Mouse (Mus musculus) hindbrain, embryonic 16.5 days (tissue): ENCODE measurements around the gene Dpf2. TPM values are rescaled to one million over a fixed set of nuclear protein-coding genes. Genes with fewer than 3 reads are reported as not detected.

Experiments used
- ATAC-seq: fragments of 200-750 bp; cut with Nextera tagmentation; 2 replicates; pipeline ENCODE4 v1.8.0; 2017; ENCODE audit warnings: moderate TSS enrichment, moderate library complexity
- H3K27ac ChIP-seq: fragments of 300-500 bp; sonication (generic); 2 replicates; pipeline ENCODE4 v1.5.1; 2014; ENCODE audit warnings: low read depth, mild to moderate bottlenecking, control low read depth, low read length, moderate library complexity
- H3K27me3 ChIP-seq: fragments of 300-500 bp; sonication (generic); replicated peaks from 2 replicates; pipeline ENCODE4 v1.6.1; 2014; ENCODE audit warnings: low read length; ENCODE audit not compliant: control insufficient read depth, insufficient read depth
- H3K36me3 ChIP-seq: fragments of 300-500 bp; sonication (generic); 2 replicates; pipeline ENCODE4 v1.6.1; 2014; ENCODE audit warnings: mild to moderate bottlenecking, low read length, moderate library complexity, mixed read lengths; ENCODE audit not compliant: control insufficient read depth, insufficient read depth
- H3K4me1 ChIP-seq: fragments of 300-500 bp; sonication (generic); 2 replicates; pipeline ENCODE4 v1.6.1; 2014; ENCODE audit warnings: low read depth, low read length; ENCODE audit not compliant: control insufficient read depth, insufficient read depth
- H3K4me2 ChIP-seq: fragments of 300-500 bp; sonication (generic); 2 replicates; pipeline ENCODE4 v1.6.1; 2014; ENCODE audit warnings: mild to moderate bottlenecking, low read length, control low read depth, moderate library complexity
- H3K4me3 ChIP-seq: fragments of 300-500 bp; sonication (generic); 2 replicates; pipeline ENCODE4 v1.5.1; 2014; ENCODE audit warnings: mild to moderate bottlenecking, low read length, control low read depth, moderate library complexity
- H3K9ac ChIP-seq: fragments of 300-500 bp; sonication (generic); 2 replicates; pipeline ENCODE4 v1.6.1; 2014; ENCODE audit warnings: low read depth, mild to moderate bottlenecking, control low read depth, low read length, moderate library complexity
- H3K9me3 ChIP-seq: fragments of 300-500 bp; sonication (generic); 2 replicates; pipeline ENCODE4 v1.6.1; 2014; ENCODE audit warnings: mild to moderate bottlenecking, low read length, moderate library complexity; ENCODE audit not compliant: control insufficient read depth
- WGBS: fragments of 180-500 bp; shearing (Covaris S2); extraction: QIAGEN DNeasy Blood & Tissue Kit; methylation state at CpG from one replicate; pipeline ENCODE4 v1.1.7; 2014; 5-methylcytosine and 5-hydroxymethylcytosine counted together
- polyA plus RNA-seq: library from polyadenylated mRNA; unstranded; fragments of >200 nt; fragmentation: Nextera tagmentation; extraction: Ambion mirVana; gene quantifications from 2 replicates; pipeline ENCODE4 v1.2.1, GENCODE M21; 2015

The Dpf2 gene
- 94.0 and 117 TPM in 2 replicates for polyA plus RNA-seq

DNA sequence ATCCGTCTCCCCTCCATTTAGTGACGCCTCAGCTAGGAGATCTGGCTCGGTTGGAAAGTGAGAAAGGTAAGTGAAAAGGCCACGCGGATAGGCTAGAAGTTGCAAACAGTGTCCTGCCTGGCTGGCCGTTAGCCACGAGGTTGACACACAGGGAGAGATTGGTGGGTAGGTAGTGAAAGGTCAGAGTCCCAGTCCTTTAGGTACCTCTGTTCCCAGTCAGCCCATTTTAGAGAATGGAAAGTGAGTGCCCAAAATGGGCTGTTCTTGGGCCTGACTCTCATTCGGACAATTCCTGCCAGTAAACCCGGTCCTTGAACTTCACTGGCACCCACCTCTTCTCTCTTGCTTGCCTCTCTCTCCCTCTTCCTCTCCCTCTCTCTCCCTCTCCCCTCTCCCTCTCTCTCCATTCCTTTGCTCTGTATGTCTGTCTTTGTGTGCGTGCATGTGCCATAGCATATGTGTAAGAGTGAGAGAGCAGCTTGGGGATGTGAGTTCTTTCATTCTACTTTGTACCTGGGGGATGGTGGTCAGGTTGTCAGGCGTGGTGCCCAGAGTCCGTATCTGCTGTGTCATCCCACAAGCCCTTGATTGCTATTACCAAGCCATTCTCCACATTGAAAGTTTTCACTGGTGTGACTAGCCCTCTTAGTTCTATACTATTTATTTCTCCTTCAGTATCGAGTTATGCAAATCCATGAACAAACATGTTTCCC lies at the start of gene Dpf2:
Gene Dpf2, minus strand, starts transcription at position 4 of the 713 bp plus-strand sequence.
- ATAC-seq = peak; percentile 6; the same call in 1 of the 2 replicates
- H3K4me1 ChIP-seq = peaks cover 30% of the 10 kb centered on the region
- H3K4me3 ChIP-seq = peak within 1 kb of the TSS; percentile 71
- H3K27ac ChIP-seq = peak within 1 kb of the TSS; percentile 84
- peaks cover 13% of the 10 kb centered on the region for H3K36me3 ChIP-seq
- no peaks in the 10 kb centered on the region for H3K9me3 ChIP-seq
- peak within 1 kb of the TSS; percentile 87 for H3K4me2 ChIP-seq
- 23% methylated on average over 13 of the region's 13 CpGs for WGBS
- peak within 1 kb of the TSS; percentile 81 for H3K9ac ChIP-seq
- no peaks in the 10 kb centered on the region for H3K27me3 ChIP-seq

DNA sequence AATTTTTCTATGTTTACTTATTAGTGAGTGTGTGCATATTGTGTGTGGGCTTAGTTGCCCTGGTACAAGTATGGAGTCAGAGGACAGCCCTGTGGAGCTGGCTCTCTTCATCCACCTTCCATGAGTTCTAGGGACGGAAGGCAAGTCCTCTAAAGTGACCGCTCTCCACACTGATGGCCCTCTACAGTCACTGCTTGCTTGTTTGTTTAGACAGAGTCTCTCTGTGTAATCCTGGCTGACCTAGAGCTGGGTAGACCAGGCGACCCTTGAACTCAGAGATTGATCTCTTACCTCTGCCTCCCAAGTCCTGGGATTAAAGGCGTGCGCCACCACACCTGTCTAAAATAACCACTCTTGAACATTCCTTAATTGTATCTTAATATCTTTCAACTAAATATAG lies 44.6 kb upstream of the Dpf2 start:
- no peak overlapping the region for H3K4me3 ChIP-seq
- WGBS = 90% methylated on average over 5 of the region's 5 CpGs
- peaks cover 2% of the 10 kb centered on the region; the same call in 1 of the 2 replicates for H3K4me1 ChIP-seq
- ATAC-seq = no peak
- H3K9me3 ChIP-seq = no peaks in the 10 kb centered on the region
- H3K27me3 ChIP-seq = no peaks in the 10 kb centered on the region
- H3K9ac ChIP-seq = no peak overlapping the region
- no peak overlapping the region for H3K4me2 ChIP-seq
- no peak overlapping the region for H3K27ac ChIP-seq
- H3K36me3 ChIP-seq = 0 out of 2 replicates have a peak, but pooled peaks cover 2% of the 10 kb centered on the region

- 30% methylated on average over 3 of the region's 3 CpGs for WGBS
- H3K36me3 ChIP-seq = 0 out of 2 replicates have a peak, but pooled peaks cover 2% of the 10 kb centered on the region
These were observed 43.9 kb upstream of the Dpf2 start for GRCm38 (mm10) chr19:5956685-5957084.

GRCm38 (mm10) chr19:5955704-5956670 lies 43.2 kb upstream of the Dpf2 start:
- H3K4me1 ChIP-seq = no peaks in the 10 kb centered on the region
- no peak overlapping the region for H3K4me2 ChIP-seq
- no peaks in the 10 kb centered on the region for H3K27me3 ChIP-seq
- H3K27ac ChIP-seq = no peak overlapping the region
- H3K36me3 ChIP-seq = 0 out of 2 replicates have a peak, but pooled peaks cover 2% of the 10 kb centered on the region
- H3K4me3 ChIP-seq = no peak overlapping the region
- H3K9ac ChIP-seq = no peak overlapping the region
- no peaks in the 10 kb centered on the region for H3K9me3 ChIP-seq
- no peak for ATAC-seq
- WGBS = 82% methylated on average over 28 of the region's 28 CpGs

More at GRCm38 (mm10) chr19:5956685-5957084, 43.9 kb upstream of the Dpf2 start:
- Histone ChIP-seq H3K9ac (no peak overlapping the region), H3K27ac (no peak overlapping the region), H3K4me3 (no peak overlapping the region), H3K27me3 (no peaks in the 10 kb centered on the region), H3K4me2 (no peak overlapping the region), H3K4me1 (no peaks in the 10 kb centered on the region), H3K9me3 (no peaks in the 10 kb centered on the region)
- ATAC-seq = peak; percentile 60

DNA sequence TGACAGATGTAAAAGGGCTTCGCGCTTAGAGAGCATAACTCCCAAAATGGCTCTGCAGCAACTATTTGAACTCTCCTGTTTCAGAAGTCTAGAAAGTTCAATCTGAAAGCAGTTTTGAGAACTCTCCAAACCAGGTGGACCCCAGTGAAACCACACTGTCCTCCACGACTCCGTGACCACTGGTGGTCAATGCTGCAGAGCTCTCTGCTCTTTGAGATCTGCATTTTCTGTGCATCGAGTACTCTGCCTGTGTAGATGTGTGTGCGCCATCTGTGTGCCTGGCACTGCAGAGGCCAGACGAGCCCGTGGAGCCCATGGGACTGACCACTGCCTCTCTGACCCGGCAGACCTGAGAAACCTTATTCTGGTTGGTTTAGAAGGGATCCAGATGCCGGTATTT lies 42.1 kb upstream of the Dpf2 start:
- no peaks in the 10 kb centered on the region for H3K27me3 ChIP-seq
- H3K27ac ChIP-seq = no peak overlapping the region
- no peak for ATAC-seq
- no peaks in the 10 kb centered on the region for H3K4me1 ChIP-seq
- 0 out of 2 replicates have a peak, but pooled peaks cover 2% of the 10 kb centered on the region for H3K36me3 ChIP-seq
- no peak overlapping the region for H3K9ac ChIP-seq
- H3K4me2 ChIP-seq = no peak overlapping the region
- H3K9me3 ChIP-seq = no peaks in the 10 kb centered on the region
- H3K4me3 ChIP-seq = no peak overlapping the region
- 95% methylated on average over 10 of the region's 10 CpGs for WGBS

GRCm38 (mm10) chr19:5954031-5954710 lies 41.4 kb upstream of the Dpf2 start:
- Histone ChIP-seq H3K4me3 (no peak overlapping the region), H3K9me3 (no peaks in the 10 kb centered on the region), H3K4me2 (no peak overlapping the region), H3K27ac (no peak overlapping the region), H3K4me1 (no peaks in the 10 kb centered on the region), H3K36me3 (0 out of 2 replicates have a peak, but pooled peaks cover 2% of the 10 kb centered on the region), H3K9ac (no peak overlapping the region), H3K27me3 (no peaks in the 10 kb centered on the region)
- 89% methylated on average over 22 of the region's 22 CpGs for WGBS
- no peak for ATAC-seq

DNA sequence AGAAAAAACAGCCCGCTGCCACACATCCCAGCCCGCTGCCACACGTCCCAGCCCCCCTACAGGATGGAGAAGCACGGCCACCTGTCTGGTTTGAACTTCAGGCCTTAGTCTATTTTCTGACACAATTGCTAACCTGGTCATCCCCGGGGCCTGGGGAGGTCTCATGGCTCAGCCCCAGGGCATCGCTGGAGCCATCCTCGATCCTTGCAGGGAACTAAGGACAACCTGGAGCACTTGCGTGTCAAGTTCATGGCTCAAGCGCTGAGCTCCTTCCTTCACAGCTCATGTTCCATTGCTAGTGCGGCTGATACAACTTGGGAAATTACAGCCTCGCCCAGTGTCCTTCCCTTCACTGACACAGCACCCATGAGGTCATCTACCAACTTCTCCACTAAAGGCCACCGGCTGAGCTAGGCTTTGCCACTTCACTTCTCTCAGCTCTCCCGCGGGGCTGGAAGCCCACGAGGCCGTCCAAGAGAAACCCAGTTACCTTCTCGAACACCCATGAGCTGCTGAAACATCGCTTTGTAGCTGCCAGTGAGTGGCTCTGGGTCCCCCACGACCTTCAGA lies 40.5 kb upstream of the Dpf2 start:
- ATAC-seq = no peak
- 93% methylated on average over 19 of the region's 19 CpGs for WGBS

DNA sequence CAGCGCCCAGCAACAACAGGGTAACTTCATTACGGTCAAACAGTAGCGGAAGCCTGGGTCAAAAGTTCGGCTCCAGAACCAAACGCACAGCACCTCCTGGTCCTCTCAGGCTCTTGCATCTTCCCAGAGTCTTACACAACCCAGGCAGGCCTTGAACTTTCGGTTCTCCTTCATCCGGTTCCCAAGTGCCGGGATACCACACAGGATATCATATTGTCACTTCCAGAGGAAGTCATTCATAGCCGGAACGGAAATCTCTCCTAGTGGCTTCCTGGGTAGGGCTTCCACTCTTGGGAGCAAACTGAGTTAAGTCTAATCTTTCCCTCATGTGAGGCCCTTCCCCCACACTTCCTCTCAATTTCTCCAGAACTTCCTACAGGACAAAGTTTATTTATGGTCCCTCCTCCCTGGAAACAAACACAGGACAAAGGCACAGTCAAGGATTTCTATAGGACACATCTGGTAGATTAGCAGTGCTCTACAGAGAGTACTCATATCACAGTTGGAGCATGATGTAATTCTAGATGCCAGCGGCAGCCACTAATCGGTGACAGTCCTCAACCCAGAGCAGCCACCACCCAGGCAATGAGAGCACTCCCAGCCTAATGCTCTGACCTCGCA lies 39.4 kb upstream of the Dpf2 start:
- no peak overlapping the region for H3K9ac ChIP-seq
- H3K27ac ChIP-seq = no peak overlapping the region
- H3K4me3 ChIP-seq = no peak overlapping the region
- H3K36me3 ChIP-seq = 0 out of 2 replicates have a peak, but pooled peaks cover 2% of the 10 kb centered on the region
- no peaks in the 10 kb centered on the region for H3K4me1 ChIP-seq
- no peaks in the 10 kb centered on the region for H3K9me3 ChIP-seq
- H3K4me2 ChIP-seq = no peak overlapping the region
- 85% methylated on average over 13 of the region's 13 CpGs for WGBS
- H3K27me3 ChIP-seq = no peaks in the 10 kb centered on the region
- no peak for ATAC-seq

More for the DNA sequence above, 40.5 kb upstream of the Dpf2 start:
- Histone ChIP-seq H3K4me3 (no peak overlapping the region), H3K4me2 (no peak overlapping the region), H3K36me3 (0 out of 2 replicates have a peak, but pooled peaks cover 2% of the 10 kb centered on the region), H3K4me1 (no peaks in the 10 kb centered on the region), H3K27ac (no peak overlapping the region), H3K9ac (no peak overlapping the region), H3K27me3 (no peaks in the 10 kb centered on the region), H3K9me3 (no peaks in the 10 kb centered on the region)
